Mouse (Mus musculus) retina, postnatal 7 days (tissue): ENCODE data around the gene Afdn.
"Not testable (repeated sequence)": the region's sequence is repeated elsewhere in the genome, so short reads cannot be mapped to it uniquely, and the experiment has no call there.

Experiments
- DNase-seq: peaks from one replicate; pipeline ENCODE4 v3.0.0-alpha.2; 2012; ENCODE audit warnings: low read depth, low spot score

The Afdn gene

DNA sequence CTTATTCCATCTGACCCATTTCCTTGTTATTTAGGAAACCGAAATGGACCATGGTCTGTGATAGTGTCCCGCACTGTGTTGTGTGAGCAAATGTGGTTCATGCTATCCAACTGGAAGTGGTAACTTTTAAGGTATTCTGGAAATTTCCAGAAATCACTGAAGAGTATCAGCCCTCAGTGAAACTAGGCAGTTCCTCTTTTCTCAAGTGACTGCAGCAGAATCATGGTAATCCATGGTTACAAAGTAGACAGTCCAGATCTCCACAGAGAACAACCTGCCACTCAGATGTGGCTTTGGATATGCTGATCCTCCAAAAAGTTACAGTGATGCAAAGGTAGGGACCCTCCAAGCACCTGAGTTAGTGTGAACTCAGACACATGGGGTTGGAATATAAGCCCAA lies 21.4 kb upstream of the Afdn start:
- no peak for DNase-seq

DNA sequence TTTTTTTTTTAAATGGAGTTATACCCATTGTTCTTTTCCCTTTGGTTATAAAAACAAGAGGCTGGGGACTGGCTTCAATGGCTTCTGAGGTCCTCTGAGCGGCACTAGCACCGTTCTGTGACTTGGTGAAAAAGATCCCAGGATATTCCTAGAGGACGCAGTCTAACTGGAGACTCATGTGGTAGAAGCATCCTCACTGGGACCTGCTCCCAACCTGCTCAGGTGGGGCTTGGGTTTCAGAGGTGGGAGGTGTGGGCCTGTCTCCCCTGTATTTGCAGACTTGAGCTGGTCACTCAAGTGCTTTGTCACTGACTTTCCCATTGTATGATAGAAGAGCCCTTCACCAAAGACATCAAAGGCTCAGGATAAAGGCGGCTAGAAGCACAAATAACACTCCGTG lies 20.4 kb upstream of the Afdn start:
- DNase-seq = no peak

DNA sequence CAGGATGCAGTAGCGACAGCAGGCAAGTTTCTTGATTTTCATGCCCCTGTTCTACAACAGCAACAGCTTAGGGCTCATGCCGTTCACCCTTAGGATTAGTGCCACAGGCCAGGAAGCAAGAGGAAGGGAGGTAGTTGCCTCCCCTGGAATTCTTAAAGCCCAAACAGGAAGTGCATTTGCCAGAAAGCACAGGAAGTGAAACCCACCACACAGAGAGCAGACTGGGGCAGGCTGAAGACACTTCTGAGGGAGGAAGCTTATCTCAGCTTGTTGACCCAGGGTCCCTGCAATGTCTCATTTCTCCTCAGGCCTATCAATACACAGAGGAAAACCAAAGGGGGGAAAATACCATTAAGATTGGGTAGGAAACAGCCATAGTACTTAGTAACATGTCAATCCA lies 19.5 kb upstream of the Afdn start:
- no peak for DNase-seq

DNA sequence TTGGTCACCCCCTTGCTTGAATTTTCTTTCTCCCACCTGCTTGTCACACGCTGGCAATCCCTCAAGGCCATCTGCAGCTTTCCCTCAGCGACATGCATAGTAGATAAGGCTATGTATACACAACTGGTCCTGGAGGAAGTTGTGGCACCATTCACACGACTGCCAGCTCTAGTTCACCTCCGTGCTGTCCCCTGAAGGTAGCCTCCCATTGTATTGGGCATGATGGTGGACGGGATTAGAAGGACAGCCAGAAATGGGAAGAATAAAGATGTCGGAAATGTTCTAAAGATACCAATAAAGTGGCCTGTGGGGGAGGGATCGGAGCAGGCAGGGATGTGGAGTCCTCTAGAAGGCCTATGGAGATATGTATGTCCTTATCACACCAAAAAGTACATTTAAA lies 18.7 kb upstream of the Afdn start:
- no peak for DNase-seq

DNA sequence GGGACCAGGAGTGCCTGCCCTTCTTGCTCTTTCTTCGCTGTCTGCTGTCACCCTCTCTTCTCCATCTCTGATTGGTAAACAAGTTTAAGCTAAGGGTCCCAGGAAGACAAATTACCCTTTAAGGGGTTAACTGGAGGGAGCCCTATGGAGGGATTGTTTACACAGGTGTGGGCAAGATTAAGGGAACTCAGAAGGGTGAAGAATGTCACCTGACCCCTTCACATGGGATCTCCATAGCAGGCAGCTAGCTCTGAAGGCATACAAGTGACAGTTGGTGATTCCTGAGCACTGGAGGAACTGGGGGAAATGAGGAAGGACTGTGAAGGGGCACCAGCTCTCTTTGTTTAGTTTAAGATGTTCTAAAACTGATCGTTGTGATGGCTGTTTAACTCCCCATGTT lies 18.0 kb upstream of the Afdn start:
- DNase-seq = no peak

DNA sequence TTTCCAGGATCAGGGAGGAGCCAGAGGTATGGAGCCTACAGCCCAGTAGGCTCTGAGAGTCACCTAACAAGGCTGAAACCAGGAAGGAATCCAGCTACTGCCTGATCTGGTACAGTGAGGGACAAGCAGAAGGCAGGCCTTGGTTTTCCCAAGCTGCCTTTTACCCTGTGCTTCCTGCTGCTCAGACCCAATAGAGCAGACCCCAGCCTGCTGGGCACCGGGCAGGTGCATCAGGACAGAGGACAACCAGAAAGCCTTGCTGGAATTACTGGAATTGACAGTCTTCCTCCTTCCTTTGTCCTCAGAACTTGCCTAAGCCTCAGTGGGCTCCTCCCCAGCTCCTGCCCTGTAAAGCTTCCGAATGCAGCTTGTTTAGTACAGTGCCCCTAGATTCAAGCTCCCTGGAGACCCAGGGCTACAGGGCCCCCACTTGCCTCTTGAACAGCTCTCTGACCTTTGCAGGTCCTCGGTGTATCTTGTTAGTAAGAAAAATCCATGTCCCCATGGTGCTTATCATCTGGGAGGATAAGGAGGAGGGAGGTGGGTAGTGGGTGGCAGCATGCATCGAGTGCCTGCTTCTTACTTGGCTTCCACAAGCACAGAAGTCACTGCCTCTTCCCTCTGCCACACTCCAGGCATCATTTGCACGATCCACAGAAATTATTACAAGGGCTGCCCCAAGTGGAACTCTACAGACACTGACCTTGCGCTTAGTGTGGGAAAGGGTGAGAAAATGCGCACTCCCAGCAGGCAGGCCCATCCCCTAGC lies 17.2 kb upstream of the Afdn start:
- no peak for DNase-seq

DNA sequence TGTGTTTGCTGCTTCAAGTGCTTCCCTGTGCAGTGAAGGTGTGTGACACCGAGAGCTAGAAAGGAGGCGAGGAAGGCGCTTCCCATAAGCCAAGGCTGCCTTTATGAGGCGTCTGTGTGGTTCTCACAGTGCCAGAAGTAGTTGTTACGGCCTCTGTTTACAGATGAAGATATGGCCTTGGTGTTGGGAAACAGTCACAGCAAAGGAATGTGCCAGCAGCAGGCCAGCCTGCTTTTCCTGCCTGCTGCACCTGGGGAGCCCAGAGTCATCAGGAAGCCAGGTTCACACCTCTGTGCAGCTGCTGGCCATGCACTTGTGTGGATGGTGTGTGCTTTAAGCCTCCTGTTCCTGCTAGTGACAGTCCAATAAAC lies 16.6 kb upstream of the Afdn start:
- DNase-seq = no peak

DNA sequence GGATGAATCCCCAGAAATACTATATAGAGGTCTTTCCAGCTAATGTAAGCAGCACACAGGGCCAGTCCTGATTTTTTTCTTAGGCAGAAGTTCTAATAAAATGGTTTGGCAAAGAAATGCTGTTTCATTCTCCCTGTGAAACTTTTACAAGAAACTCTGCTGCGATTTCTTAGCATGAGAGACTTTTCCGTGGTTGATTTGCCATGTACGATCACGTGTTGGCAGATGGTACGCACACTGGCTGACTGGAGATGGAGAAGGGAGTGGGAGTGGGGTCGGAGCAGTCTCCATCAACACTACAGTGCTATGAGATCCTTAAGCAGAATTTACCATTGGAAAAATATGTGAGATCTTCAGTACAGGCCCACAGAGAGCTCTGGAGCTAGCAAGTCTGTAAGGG lies 16.1 kb upstream of the Afdn start:
- DNase-seq = no peak

DNA sequence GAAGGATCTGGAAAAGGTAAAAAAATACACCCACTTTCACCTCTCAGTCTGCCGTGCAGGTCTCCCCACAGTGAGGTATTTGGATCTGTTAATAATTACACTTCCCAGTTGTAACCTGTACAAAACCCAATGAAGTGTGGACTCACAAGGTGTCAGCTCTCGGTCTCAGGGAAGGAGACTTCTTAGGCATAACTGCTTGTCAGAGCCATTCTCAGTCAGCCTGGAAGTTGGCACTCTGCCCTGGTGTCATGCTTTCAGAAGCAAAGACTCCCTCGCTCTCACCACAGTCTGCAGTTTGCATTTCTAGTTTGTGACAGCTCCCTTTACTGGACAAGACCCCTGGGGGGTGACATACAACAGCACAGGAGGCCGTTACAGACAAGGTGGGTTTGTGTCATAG lies 15.5 kb upstream of the Afdn start:
- DNase-seq = no peak

DNA sequence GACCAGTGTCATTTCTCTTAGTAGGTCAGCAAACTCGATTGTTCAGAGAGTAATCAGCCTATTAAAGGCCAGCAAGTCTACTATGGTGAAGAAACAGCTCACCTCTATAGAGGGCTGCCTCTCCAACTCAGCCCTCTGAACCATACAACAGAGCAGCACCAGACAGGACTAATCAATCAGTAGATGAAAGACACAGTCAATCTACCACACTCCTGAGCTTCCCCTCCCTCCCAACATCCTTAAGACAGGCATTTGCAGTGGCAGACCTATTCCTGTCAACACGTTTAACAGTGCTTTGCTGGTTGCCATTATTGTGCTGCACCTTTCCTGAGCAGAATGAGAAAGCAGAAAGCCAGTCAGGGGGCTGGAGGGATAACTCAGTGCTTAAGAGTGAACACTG lies 15.0 kb upstream of the Afdn start:
- no peak for DNase-seq

DNA sequence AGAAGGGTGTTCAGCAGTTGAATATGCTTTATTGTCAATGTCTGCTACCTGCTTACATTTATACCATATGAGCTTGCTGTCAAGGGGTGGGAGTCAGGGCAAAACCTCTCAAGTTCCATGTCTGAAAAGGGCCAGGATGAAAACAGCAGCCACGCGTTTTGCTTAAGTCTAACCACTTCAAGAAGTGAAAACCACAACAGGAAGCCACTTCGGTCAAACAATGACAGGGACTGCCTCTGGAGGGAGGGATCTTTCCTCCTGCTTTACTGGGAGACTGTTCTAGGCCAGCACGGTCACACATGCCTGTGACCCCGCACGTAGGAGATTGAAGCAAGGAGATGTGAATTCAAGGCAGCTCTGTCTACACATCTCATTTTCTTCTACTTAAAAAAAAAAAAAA lies 14.0 kb upstream of the Afdn start:
- DNase-seq = no peak

DNA sequence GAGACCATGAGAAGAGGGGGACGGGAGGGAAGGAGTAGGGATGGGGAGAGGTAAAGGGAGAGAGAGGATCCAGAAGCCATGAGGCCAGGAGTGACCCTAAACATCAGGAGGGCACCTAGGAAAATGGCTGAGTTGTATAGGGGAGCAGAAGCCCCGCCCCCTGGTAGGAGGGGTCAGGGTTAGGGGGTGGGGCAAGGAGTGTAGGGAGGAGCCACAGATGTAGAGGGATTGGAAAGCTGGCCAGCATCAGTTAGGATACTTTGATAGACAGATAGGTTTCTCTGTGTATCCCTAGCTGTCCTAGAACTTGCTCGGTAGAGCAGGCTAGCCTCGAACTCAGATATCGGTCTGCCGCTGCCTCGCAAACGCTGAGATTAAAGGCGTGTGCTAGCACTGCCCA lies 12.7 kb upstream of the Afdn start:
- no peak for DNase-seq

DNA sequence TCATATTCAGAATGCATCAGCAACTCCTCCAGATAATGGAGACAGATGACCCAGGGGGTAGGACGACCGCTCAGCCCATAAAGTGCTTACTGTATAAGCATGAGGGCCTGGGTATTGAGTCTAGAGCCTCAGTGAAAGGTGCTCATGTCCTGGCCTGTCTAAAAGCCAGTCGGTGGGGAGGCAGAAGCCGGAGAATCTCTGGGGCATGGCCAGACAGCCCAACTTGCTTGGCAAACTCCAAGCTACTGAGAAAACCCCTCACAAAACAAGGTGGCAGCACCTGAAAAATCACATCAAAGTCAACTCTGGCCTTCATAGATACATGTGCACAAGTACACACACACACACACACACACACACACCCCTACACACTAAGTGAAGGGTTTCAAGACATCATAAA lies 11.3 kb upstream of the Afdn start:
- no peak for DNase-seq

DNA sequence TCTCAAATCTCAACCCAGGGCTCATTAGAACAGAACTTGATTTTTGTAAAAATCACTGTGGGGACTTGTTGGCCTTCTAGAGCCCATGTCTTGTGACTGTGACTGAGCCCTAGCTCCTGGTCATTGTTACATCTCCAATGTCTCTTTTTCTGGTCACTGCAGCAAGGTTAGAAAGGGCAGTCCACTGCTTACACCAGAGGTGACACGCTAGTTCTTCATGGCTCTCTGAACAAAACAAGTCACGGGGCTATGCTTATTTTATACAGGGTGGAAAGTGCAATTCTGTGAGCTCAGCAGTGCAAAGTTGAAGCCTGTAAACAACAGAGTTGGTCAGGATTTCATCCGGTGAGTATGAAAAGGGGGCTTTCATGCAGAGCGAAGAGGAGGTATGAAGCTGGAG lies 6.4 kb upstream of the Afdn start:
- DNase-seq = no peak

DNA sequence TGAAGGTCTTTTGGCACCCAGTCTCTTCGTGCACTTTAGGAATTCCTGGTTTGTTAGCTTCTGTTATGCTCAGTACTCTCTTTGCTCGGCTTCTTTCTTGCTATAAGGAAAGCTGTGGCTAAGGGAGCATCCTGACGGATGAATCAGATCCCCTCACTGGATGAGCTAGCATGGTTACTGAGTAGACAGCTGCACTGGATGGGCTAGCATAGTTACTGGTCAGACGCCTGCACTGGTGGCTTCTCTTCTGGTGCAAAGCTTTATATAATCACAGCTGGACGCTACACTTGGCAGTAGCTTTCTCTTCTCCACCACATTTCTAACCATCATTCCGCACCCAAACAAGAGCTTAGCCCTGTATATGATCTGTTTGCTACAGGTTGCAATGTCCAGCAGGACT lies 5.4 kb upstream of the Afdn start:
- DNase-seq = no peak

DNA sequence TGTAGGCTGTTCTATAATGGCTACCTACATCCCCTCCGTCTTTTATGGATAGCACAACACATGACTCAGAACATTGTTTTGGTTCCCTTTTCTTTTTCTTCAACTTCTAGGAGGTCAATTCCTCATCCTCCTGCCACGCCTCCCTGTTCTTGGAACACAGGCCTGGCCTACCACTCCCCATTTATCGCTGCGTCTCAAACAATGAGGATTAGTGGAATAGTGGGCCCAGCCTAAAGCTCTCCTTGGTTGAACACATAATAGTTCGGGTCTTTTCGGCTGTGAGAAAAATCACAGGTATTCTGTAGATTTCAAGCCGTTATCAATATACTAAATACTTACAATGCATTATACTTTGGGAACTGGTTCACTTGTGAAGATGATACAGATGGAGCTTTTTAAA lies 1.8 kb upstream of the Afdn start:
- DNase-seq = no peak

DNA sequence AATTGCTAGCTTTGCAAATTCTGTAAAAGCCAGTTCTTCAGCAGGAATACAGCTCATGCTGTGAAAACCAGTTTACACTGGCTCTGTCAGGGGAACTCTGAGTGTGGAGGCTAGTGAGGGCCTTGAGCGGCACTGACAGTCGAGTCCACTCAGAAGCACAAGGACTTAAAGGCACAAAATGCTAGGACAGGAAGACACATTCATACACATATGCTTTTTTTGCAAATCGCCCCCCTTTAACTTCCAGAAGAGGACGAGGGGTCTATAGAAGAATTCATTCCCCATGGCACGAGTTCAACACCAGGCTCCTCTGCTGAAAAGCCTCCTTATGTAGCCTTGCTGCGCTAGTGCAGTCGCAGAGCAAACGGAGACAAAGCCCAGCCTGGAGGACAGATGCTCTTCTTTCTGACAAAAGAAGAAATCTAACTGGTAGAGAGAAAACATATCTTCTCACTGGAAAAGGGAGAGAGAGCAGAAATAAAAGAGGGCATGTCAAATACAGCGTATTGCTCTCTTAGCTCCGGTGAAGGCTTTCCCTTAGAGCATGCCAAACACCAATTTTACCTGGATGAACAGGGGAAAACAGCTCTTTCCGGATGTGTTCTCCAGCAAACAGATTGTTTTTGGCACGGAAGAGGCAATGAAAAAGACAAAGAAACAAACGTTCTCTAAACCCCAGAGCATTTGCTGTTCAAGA lies 1.0 kb upstream of the Afdn start:
- no peak for DNase-seq

DNA sequence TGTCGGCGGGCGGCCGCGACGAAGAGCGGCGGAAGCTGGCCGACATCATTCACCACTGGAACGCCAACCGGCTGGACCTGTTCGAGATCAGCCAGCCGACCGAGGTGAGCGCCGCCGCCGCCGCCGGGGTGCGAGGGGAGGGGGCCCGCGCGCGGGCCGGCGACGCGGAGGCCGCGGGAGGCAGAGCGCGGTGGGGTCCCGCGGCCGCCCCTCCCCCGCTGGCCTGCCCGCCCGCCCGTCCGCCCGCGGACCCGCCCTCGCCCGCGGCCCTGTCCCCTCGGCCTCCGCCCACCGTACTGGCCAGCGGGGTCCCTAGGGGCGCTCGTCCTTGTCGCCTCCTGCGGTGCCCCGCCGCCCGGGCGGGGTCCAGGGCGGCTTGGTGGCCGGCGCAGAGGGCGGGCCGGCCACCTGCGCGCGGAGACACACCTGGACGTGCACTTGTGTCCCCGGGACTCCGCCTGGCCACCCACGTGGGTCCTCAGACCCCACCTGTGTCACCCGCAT lies 388 bp downstream of the Afdn start:
- DNase-seq = no peak

DNA sequence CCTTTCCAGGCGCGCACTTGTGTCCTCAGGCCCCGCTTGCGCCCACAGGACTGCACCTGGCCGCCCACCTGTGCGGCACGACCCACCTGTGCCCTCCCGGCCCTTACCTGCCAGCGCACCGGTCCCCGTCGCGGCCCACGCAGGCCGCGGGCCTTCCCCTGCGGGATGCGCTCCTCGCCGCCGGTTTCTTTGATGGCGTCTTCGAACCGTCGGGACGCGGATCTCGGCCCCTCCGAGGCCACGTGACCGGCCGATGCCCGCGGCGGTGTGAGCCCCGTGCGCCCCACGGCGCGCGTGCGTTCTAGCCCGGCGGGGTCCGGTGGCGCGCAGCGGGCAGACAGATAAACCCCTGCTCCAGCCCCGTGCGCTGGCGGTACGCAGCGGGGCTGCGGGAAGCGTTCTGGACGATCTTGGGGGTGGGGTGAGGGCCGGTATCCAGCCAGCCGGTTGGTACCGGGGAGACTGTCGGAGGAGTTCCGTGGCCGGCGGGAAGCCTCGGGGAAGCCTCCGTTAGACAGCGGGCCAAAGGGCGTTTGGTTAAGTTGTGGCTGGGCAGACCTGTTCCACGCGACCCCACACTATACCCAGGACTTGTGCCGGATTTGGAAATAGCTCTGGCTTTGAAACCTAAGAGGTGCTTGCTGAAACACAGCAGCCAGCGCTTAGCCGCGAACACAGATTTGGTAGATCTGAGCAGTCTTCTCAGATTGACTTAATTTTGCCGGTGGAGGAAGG lies 1.0 kb downstream of the Afdn start, which contains the start of gene Tcte2:
Tcte2 (minus strand) TSS at position 647 of the 735 bp plus-strand sequence.
- DNase-seq = peak; percentile 38

DNA sequence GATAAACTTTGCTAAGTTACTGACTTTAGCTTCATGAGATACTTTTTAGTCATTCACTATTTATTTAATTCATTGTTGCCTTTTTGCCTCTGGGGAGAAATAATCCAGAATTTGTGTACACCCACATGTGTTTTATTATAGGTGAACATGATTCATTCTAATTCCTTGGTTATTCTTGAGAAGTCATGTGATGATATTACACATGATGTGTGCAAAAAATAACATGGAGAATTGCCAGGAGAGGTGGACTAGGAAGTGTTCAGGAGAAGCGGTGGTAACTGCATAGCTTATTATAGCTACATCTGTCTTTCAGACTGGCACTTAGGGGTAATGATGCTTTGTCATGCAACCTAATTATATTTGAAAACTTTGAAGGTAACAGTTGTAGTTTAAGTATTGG lies 3.5 kb downstream of the Afdn start:
- DNase-seq = no peak

DNA sequence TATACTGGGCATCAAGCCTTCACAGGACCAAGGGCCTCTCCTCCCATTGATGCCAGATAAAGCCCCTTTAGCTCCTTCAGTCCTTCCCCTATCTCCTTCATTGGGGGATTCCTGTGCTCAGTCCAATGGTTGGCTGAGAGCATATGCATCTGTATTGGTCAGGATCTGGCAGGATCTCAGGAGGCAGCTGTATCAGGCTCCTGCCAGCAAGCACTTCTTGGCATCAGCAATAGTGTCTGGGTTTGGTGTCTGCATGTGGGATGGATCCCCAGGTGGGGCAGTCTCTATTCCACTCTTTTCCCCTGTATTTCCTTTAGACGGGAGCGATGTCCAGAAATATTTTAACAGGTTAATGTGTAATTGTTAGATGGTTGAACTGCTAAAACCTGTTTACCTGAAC lies 4.6 kb downstream of the Afdn start:
- not testable (repeated sequence) for DNase-seq

DNA sequence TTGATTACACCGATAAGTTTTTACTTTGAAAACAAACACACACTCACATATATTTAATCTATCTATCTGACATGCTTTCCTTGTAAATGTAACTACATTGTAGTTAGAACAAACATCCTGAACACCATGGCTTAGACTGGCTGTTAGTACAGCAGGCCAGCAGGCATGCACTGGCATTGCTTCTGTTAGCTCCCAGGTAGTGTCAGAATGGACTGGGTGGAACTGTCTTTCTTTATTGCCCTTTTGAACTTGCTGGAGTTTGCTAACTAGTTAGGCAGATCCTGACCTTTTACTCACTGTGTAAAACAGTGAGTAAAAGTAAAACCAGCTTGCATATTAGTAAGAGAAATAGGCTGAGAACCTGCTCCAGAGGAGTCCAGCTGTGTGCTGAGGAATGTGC lies 8.2 kb downstream of the Afdn start:
- DNase-seq = no peak

DNA sequence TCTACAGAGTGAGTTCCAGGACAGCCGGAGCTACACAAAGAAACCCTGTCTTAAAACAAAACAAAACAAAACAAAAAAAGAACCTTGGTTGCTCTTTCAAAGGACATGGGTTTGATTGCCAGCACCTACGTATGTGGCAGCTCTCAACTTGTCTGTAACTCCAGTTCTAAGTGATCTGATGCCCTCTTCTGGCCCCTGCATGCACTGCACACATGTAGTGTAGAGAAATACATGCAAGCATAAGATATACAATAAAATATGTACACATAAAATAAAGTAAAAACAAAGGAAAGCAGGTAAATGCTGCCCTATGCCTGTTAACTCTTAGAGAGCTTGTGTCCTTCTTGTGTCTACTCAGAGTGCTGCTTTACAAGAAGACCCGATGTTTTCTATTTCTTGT lies 8.9 kb downstream of the Afdn start:
- no peak for DNase-seq
